Mouse (Mus musculus): ENCODE data around the gene Spg11.
A peak's percentile ranks its signal among the peaks of the same experiment; 100 is the strongest.

Spg11 gene

DNA sequence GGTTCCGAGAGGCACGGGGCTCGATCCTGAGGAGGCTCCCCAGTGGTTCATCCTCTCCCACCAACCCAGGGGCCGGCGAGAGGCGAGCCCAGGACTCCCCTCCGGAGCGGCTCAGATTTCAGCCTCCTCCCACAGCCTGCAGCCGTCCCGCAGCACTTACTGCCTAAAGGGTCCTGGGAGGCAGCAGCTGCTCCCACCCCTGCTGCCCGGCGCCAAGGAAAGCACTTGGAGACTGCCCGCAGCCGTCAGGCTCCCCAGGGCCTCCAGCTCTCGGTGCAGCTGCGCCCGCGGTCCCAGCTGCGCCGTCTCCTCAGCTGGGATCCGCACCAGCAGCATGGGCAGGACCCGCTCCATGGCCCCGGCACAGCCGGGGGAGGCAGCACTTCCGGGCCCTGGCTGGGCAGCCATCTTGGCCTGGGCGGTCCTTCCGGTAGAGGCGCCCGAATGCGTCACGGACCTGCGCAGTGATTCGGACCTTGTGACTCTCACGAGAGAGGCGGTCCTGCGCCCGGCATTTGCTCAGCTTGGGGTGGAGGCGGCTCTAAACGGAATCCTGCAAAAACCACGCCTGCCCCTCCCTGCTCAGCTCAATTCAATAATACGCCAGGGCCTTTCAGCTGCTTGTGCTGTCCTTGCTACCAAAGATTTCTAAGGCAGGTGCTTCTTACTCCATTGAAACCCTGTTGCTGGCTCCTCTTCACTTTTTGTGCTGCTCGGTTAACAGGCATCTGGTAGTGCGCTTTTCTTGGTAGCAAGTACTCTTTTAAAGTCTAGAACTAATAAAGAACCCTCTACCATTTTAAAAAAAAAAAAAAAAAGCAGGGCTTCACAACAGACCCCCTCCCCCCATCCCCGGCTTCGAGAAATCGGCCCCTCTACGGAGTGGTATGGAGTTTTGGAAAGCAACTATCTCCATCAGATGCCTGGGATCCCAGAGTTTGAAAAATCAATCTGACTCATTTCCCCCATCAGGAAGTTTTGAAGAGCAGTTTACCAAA, at the start of gene Spg11:
Gene Spg11 (minus strand): TSS at position 426 of the 998 bp plus-strand sequence.
- DNase-seq (ENCODE audit: inconsistent ontology term) = peak; percentile 97

DNA sequence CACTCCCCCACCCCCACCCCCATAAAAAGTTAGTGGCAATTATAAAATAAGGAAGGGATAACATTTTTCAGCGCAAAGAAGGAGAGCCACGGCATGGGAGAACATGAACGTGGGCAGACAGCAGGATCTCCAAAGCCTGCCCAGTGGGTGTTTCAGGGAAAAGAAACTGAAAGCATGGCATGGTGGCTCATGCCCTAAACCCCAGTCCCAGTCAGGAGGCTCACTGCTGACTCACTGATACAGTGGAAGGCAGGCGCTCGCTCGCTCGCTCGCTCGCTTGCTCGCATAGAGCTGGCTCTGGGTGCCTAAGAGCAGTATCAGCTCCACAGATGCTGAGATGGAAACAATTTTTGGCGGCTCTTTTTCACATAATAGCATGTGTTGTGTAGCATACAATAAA, 46.1 kb upstream of the Spg11 start:
- peak; percentile 38 for DNase-seq (ENCODE audit: inconsistent ontology term)

DNA sequence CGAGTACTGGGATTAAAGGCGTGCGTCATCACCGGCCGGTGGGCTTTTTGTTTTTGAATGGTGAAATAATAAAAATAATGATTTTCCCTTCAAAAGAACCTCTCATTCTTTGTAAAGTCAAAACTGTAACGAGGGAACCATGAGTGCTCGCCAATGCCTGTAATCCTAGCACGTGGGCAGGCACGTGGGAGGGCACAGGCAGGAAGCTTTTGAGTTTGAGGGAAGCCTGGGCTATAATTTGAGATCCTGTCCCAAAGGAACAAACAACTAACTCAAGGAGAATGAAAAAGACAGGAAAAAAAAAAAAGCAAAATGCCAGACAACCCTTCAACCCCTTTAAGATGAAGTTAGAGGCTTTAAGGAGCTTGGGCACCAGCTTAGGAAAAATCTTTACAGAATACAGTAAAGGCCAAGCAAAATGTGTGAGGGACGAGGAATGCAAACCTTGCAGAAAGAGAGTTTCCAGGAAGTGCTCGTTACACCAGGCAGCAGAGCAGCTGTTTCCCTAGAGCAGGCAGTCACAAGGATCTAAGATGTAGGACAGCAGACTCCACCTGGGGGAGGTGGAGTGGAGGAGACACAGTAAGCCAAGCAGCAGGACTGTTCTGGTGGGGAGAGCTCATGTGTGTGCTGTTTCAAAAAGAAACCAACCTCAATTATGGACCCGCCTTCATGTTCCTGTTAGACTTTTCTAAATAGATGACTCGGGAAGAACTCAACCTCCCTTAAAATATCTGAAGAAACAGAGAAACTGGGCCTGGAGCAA, 45.4 kb upstream of the Spg11 start:
- no peak for DNase-seq (ENCODE audit: inconsistent ontology term)

DNA sequence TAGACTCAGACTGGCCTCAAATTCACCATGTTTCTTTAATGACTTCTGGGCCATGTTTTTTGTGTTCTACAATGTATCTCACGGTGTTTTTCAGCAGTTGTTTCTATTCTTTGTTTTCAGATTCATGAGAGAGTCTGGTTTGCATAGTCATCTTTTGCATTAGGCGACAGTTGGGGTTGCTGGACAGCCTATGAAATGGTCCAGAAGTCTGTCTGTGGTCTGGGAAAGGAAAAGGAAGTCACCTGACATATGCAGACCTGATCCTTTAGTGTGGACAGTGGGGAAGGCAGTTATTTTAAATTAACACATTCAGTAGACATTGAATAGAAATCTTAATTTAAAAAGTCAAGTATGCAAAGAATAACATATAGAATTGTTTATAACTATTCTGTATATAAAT, 44.3 kb upstream of the Spg11 start:
- no peak for DNase-seq (ENCODE audit: inconsistent ontology term)

DNA sequence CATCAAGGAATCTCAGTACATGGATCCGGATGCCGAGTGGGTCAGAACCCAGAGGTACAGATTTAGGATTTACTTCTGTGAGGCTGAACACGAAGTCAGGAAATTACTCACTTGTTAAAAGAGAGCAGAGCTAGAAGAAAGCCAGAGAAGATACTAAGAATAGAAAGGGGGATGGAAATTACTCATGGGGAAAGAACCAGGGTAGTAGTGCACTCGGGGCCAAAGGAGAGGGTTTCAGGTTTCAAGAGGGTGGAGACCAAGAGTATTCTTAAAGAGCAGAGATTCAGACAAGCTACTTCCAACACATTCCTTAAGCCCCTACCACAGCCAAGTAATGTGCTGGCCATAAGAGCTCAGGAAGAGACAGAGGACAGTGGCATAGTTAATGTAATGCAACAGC, 43.4 kb upstream of the Spg11 start:
- peak; percentile 32 for DNase-seq (ENCODE audit: inconsistent ontology term)

DNA sequence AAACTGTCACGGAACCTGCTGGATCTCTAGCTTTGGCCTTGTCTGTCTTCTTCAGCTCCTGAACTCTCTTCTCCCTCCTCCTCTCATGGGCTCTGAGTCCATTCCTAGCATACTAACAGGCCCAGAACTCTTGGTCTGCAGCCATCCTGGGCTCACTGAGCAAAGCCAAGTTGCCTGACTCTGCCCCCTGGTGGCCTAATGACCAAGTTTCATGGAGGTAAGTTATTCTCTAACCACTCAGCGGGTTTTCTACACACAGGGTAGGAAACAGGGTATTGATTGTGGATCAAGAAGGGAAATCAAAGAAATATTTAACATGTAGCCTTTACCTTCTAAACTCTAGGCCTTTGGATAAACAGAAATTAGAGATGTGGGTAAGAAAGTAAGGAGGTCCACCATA, 42.5 kb upstream of the Spg11 start, which contains the start of gene Trim69:
Gene Trim69 (plus strand): TSS at position 21 of the 400 bp plus-strand sequence.
- DNase-seq (ENCODE audit: inconsistent ontology term) = peak; percentile 78

DNA sequence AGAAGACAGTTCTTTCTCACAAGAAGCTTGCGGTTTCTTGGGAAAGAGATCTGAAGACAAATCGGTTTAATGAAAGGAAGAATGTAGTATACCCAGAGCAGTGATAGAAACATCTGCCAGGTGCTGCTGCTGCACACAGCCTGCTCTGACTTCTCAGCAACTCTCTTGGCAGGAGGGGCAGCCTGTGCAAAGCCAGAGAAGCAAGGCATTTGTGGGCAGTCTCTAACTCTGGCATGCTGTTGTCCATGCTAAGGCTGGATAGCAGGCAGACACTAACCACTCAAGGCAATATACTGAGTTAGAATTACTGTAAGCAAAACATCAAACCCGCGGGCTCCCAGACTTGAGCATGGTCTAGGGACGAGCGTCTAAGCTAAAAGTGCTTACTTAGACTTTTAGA, 41.5 kb upstream of the Spg11 start:
- no peak for DNase-seq (ENCODE audit: inconsistent ontology term)

DNA sequence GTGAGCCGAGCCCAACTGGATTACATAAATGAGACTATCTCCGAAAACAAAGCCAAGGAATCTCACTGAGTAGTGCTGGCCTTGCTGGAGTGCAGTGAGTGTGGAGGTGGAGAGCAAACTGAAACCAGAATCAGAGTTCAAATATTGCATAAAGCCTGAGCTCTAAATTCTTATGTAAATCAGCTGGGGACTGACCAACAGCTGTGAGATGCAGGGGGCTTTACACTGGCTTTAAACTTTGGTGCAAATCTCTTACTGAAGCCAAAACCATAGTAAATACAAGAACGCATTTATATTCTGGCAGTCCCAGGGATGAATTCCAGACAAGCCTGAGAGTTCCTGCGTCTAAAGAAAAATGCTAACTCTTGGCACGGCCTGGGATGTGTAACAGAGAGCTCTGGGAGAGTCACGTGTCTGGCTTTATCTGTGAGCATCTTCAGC, 40.2 kb upstream of the Spg11 start:
- peak; percentile 62 for DNase-seq (ENCODE audit: inconsistent ontology term)

DNA sequence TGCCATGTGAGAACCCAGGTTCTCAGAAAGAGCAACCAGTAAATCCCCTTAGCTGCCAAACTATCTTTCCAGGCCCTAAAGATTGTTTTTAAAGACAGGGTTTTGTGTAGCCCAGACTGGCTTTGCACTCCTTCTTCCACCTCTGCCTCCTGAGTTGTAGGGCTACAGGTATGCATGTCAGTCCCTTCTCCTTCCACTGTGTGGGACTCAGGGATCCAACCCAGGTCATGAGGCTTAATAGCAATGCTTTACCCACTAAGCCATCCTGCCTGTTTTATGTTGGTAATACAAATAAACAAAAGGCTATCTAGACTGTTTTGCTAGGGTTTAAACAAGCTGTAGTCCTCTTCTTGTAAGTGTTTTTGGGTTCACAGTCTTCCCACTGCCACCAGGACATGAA, 39.4 kb upstream of the Spg11 start:
- no peak for DNase-seq (ENCODE audit: inconsistent ontology term)

DNA sequence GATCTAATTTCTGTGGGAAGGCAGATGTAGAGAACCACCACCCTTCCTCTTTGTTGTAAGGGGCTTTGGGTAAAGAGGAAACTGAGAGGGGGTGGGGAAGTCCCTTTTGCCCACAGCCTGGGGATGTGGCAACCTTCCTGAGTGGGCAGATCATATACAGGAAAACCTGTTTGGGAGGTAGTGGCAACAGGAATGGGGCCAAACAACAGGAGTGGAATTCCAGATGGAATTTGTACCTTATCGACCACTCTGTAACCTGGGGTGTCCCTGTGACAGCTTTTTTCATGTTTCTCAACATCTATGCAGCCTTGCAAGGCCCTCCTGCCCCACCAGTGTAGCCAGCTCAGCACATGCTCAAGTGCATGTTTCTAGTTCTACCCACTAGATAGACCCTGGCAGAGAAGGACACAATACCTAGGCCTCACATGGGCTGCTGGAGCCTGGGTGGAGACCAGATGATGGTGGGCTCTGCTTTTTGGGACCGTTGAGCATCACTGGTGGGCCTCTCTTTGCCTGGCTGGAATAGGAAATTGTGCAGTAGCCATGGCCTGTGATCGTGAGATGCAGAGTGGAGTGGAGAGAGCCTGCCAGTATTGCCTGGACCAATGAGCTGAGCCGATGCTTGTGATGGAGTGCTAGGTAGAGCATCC, 38.0 kb upstream of the Spg11 start:
- DNase-seq (ENCODE audit: inconsistent ontology term) = no peak

DNA sequence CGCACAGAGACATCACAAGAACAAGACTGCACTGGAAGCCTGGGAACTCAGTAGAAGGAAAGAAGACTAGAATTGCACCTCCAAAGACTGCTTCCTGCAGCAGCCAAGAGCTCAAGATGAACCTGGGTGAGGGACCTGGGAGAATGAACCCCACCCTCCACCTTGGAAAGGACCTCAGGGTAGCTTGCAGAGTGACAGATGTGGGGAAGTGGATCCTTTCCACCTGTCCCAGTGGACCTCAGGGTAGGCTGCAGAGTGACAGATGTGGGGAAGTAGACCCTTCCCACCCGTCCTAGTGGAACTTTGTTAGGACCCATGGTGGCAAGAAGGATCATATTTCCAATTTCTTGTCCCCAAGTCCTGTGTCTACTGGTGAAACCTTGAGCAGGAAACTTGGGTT, 37.1 kb upstream of the Spg11 start:
- DNase-seq (ENCODE audit: inconsistent ontology term) = no peak

DNA sequence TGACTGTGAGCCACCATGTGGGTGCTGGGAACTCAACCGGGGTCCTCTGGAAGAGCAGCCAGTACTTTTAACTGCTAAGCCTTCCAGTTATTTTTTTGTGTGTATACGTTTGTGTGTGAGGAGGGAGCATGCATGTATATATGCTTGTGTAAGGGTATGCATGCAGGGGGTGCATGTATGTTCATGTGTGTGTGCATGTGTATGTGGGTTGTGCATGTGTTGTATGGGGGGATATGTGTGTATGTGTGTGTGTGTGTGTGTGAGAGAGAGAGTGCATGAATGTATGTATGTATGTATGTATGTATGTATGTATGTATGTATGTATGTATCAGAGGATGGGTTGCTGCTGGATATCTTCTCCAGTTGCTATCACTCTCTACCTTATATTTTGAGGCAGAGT, 36.3 kb upstream of the Spg11 start:
- no peak for DNase-seq (ENCODE audit: inconsistent ontology term)

DNA sequence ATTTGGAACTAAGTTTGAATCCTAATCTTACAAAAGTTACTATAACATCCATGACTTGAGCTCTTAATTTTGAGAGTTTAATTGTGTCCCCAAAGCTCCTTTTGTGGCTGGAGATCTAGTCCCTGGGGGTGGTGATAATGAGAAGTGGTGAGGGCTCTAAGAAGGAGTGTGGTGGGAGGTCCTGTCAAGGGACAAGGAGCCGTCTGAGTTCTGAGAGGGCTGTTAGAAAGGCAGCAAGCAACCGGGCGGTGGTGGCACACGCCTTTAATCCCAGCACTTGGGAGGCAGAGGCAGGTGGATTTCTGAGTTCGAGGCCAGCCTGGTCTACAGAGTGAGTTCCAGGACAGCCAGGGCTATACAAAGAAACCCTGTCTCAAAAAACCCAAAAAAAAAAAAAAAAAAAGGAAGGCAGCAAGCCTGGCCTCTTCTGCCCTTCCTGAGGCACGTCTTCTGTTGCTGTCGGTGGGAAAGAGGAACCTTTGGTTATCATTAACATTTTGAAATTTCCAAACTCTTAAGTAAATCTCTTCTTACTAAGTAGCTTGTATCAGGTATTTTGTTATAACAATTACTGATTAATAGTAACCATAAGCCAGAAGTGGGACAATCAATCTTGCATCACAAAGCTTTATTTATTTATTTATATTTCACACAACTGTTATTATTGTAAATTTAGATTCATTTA, 35.6 kb upstream of the Spg11 start:
- DNase-seq (ENCODE audit: inconsistent ontology term) = no peak

DNA sequence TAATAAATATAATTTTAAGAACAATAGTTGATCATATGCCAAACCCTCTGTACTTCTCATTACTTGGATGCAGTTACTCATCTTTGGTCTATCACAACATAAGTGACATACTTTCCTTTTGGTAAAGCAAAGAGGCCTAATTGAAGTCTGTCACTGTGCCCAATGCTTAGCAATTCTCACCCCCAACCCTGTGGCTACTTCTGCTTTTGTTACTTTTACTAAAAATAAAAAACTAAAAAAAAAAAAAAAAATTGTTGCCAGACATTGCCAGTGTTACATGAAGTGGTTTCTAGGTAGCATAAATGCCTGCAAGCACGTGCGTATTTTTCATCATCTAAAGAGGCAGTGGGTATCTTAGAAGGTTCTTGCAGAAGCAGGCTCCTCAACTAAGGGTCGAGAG, 34.7 kb upstream of the Spg11 start:
- peak; percentile 38 for DNase-seq (ENCODE audit: inconsistent ontology term)

DNA sequence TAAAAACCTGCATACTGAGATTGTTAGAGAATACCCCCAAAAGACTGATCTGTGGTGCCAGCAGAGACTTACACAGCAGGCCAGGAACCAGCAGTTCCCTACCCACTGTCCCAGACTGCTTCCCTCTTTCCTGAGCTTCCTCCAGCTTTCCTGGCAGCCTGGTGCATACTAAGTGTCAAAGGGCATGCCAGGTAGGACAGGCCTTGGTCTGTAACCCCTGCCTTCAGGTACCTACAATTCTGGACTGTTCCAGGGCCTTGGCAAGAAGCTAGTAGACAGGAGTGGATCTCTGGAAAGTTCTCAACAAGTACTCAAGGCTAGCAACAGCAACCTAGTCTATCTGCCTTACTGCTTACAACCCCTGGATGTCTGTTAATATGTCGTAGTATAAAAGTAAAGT, 33.0 kb upstream of the Spg11 start:
- no peak for DNase-seq (ENCODE audit: inconsistent ontology term)

DNA sequence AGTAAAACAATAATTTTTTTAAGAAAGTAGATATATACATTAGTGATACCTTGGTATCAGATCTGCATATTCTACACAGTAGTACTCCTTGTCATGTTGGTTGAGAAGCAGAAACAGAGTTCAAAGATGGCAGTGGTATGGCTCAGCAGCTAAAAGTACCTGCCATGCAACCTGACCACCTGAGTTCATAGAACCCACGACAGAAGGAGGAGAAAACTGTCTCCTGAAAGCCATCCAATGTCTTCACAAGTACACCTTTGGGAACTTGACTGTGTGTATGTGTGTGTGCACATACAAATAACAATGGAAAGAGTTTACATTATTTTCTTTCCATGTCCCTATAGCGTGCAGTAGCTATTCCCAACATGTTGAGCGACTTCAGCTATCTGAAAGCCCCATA, 31.5 kb upstream of the Spg11 start:
- DNase-seq (ENCODE audit: inconsistent ontology term) = no peak

DNA sequence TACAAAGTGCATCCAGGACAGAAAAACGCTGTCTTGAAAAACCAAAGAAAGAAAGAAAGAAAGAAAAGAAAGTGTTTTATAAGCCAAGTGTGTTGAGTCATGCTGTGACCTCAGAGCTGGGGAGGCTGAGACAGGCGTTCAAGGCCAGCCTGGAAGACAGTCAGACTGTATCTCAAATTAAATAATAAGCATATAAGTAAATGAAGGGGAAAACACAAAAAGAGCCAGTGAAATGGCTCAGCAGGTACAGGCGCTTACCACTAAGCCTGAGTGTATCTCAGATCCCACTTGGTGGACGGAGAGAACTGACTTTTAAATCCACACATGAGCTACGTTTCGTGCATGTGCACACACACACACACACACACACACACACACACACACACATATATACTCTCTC, 31.1 kb upstream of the Spg11 start:
- no peak for DNase-seq (ENCODE audit: inconsistent ontology term)

DNA sequence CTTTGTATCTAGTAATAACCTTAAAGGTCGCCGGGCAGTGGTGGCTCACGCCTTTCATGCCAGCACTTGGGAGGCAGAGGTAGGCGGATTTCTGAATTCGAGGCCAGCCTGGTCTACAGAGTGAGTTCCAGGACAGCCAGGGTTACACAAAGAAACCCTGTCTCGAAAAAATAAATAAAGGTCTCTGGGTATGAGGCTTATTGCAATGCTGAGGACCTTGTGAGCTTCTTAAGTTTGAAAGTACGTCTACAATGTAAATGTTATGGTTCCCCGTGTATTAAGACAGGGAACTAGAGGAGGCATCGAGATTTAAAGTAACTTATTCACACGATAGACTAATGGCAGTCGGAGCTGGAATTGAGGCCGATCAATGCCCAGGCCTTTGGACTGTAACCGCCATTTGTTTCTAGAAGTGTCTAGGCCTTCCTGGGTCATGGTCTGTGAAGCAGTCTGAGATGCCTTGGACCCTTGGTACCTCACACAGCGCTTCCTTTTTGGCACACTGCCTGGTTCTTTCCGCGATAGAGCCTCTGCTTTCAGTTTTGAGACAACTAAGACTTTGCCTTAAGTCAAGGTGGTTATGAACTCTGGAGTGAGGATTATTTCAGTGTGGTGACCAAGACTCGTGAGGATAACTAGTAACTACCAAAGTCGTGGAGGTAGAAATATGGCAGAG, 30.2 kb upstream of the Spg11 start:
- peak; percentile 48 for DNase-seq (ENCODE audit: inconsistent ontology term)

DNA sequence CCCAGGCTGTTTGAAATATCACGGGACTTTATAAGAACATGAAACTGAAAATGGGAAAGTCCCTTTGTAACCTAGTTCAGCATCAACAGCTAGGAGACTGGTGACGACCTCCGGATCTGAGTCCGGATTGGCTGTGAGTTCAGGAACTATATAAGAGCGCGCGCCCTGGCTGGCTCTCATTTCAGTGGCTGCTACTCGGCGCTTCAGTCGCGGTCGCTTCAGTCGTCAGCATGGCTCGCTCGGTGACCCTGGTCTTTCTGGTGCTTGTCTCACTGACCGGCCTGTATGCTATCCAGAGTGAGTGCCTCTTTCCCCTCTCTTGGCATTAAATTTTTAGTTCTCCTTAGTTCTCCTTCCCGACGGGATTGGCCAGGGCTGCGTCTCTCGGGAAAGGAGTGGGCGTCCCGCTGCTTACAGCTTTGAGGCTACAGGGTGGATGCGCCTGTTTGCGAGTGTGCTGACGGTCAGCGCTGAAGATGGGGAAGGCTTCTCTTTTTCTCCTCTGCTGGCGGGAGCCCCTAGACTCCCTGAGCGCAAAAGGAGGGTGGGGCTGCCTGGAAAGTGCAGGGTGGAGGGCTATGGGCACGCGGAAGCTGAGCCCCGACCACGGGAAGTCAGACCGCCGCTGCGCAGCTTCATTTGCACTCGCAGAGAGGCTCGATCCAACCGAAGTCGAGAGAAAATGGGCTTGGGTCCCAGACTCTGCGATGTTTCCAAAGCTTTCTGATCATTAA, 29.5 kb upstream of the Spg11 start, which contains the start of gene B2m:
Gene B2m (plus strand): TSS at position 179 of the 734 bp plus-strand sequence.
- DNase-seq (ENCODE audit: inconsistent ontology term) = peak; percentile 96

DNA sequence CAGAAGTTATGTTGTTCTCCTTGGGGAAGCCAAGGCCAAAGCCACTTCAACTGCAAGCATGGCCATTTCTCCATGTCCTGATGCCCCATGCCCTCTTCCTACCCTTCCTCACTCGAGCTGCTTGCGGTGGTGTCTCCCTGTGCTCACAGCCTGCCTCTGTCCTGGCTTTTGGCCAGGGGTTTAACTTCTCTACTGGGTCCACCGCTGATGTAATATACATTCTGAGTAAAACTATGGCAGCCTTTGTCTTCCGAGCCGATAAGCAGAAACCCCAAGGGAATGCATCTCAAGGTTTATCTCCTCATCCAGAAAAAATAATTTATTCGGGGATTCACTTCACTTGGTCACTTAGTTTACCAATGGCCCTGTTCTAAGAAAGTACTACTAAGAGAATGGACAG, 28.5 kb upstream of the Spg11 start:
- no peak for DNase-seq (ENCODE audit: inconsistent ontology term)

Data from Muller cell, postnatal 12 days (primary cell).